Mouse (Mus musculus) lung, embryonic 15.5 days (tissue): ENCODE results near the gene Lrrc32. TPM values are rescaled to one million over a fixed set of nuclear protein-coding genes. Genes with fewer than 3 reads are reported as not detected.
A peak's percentile ranks its signal among the peaks of the same experiment; 100 is the strongest.

Experiments
- ATAC-seq: fragments of 200-750 bp; cut with Nextera tagmentation; 2 replicates; pipeline ENCODE4 v1.8.0; 2017; ENCODE audit warnings: moderate number of reproducible peaks, borderline replicate concordance; ENCODE audit not compliant: low FRiP score, low TSS enrichment; ENCODE audit errors: extremely low read depth
- H3K27ac ChIP-seq: fragments of 300-500 bp; sonication (generic); 2 replicates; pipeline ENCODE4 v1.5.1; 2015; ENCODE audit warnings: moderate library complexity, mild to moderate bottlenecking, inconsistent platforms
- H3K27me3 ChIP-seq: fragments of 300-500 bp; sonication (generic); 2 replicates; pipeline ENCODE4 v1.6.1; 2015; ENCODE audit warnings: inconsistent platforms
- H3K36me3 ChIP-seq: fragments of 300-500 bp; sonication (generic); 2 replicates; pipeline ENCODE4 v1.6.1; 2015; ENCODE audit warnings: inconsistent platforms
- H3K4me1 ChIP-seq: fragments of 300-500 bp; sonication (generic); 2 replicates; pipeline ENCODE4 v1.6.1; 2015; ENCODE audit warnings: inconsistent platforms
- H3K4me2 ChIP-seq: fragments of 300-500 bp; sonication (generic); 2 replicates; pipeline ENCODE4 v1.6.1; 2015; ENCODE audit warnings: inconsistent platforms, mild to moderate bottlenecking, moderate library complexity
- H3K4me3 ChIP-seq: fragments of 300-500 bp; sonication (generic); 2 replicates; pipeline ENCODE4 v1.5.1; 2015; ENCODE audit warnings: mild to moderate bottlenecking, inconsistent platforms
- H3K9ac ChIP-seq: fragments of 300-500 bp; sonication (generic); 2 replicates; pipeline ENCODE4 v1.6.1; 2015; ENCODE audit warnings: inconsistent platforms
- H3K9me3 ChIP-seq: fragments of 300-500 bp; sonication (generic); 2 replicates; pipeline ENCODE4 v1.6.1; 2016; ENCODE audit warnings: inconsistent platforms
- WGBS: fragments of 180-500 bp; shearing (Covaris S2); methylation state at CpG from one replicate; pipeline ENCODE4 v1.1.7; 2015; 5-methylcytosine and 5-hydroxymethylcytosine counted together
- polyA plus RNA-seq: library from polyadenylated mRNA; unstranded; fragments of >200 nt; fragmentation: Nextera tagmentation; extraction: Ambion mirVana; gene quantifications from 2 replicates; pipeline ENCODE4 v1.2.1, GENCODE M21; 2015

Gene Lrrc32
- polyA plus RNA-seq, result 4.8 and 5.5 TPM in 2 replicates

DNA sequence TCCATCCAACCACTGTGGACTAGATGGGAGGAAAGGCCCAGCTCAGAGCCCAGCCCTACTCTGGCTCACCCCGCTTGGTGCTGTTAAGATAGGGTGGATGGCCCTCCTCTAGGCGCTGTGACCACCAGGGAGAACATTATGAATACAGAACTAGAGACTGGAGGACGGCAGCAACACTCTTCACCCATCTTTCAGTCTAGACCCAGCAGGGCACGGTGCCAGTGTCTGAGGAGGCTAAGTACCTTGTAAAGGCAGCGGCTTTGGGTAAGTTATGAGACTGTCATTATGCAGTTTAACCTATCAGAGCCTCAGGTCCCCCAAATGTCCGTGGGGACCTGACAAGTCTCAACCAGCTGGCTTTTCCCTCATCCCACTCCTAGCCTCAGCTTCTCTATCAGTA lies at the start of gene Lrrc32:
Gene Lrrc32 (plus strand): TSS at position 153 of the 400 bp plus-strand sequence.
- H3K27ac ChIP-seq, result no peak within 1 kb of the TSS
- peaks cover 32% of the 10 kb centered on the region for H3K4me1 ChIP-seq
- 43% methylated on average over 6 of the region's 6 CpGs for WGBS
- no peaks in the 10 kb centered on the region for H3K9me3 ChIP-seq
- H3K27me3 ChIP-seq, result 0 out of 2 replicates have a peak, but pooled peaks cover 6% of the 10 kb centered on the region
- peak within 1 kb of the TSS; percentile 51 for H3K4me3 ChIP-seq
- H3K9ac ChIP-seq, result peak within 1 kb of the TSS; percentile 41
- no peak; the same call in 1 of the 2 replicates for ATAC-seq
- H3K36me3 ChIP-seq, result no peaks in the 10 kb centered on the region
- peak within 1 kb of the TSS; percentile 90 for H3K4me2 ChIP-seq

DNA sequence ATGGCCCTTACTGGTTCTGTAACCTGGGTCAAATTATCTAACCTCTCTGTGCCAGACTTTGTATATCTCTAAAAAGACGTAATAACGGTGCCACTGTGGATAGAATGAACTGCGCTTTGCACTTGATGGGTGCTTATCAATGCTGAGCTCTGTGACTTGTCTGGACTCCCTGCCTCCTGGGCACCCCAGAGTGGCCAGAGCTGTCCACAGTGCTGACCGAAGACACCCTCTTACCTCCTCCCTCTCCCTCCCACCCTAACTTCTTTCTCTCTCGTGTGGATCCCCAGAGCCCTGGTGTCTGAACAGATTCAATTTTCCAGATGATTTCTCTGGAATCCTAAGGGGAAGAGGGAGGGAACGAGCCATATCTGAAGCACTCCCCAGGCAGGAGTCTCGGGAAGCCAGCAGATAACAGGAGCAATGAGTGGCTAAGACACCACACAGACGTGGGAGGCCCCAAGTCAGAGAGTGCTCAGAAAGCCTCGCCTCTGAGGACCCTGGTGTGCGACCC lies 49.1 kb upstream of the Lrrc32 start, which contains the start of gene Gucy2d:
Gene Gucy2d (plus strand): TSS at position 461 of the 511 bp plus-strand sequence.
- no peak within 1 kb of the TSS for H3K4me2 ChIP-seq
- no peaks in the 10 kb centered on the region for H3K36me3 ChIP-seq
- WGBS, result 30% methylated on average over 10 of the region's 10 CpGs
- no peaks in the 10 kb centered on the region for H3K9me3 ChIP-seq
- no peak within 1 kb of the TSS for H3K4me3 ChIP-seq
- H3K27ac ChIP-seq, result no peak within 1 kb of the TSS
- H3K4me1 ChIP-seq, result no peaks in the 10 kb centered on the region
- no peak within 1 kb of the TSS for H3K9ac ChIP-seq
- H3K27me3 ChIP-seq, result no peaks in the 10 kb centered on the region
- ATAC-seq, result no peak

DNA sequence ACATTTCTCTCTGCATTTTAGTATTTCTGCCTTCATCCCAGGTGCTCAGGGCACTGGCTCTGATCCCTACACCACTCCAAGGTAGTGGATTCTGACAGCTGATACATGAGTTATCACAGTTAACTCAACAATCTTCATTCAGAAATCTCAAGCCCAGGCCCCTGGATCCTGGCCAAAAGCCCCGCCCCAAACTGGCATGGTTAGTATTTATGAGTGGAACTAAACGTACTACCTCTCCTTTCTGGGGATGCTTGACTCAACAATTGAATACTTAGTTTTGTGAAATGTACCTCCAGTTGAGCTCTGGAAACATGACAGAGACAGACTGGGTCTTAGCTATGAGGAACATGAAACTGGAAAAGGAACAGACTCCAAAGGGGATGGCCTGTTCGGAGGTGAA lies 42.2 kb upstream of the Lrrc32 start:
- Histone ChIP-seq H3K9me3 (no peaks in the 10 kb centered on the region), H3K9ac (no peak overlapping the region), H3K27ac (no peak overlapping the region), H3K36me3 (no peaks in the 10 kb centered on the region), H3K4me1 (no peaks in the 10 kb centered on the region), H3K4me3 (no peak overlapping the region), H3K27me3 (no peaks in the 10 kb centered on the region), H3K4me2 (no peak overlapping the region)
- WGBS, result 59% methylated on average over 3 of the region's 3 CpGs
- ATAC-seq, result no peak

DNA sequence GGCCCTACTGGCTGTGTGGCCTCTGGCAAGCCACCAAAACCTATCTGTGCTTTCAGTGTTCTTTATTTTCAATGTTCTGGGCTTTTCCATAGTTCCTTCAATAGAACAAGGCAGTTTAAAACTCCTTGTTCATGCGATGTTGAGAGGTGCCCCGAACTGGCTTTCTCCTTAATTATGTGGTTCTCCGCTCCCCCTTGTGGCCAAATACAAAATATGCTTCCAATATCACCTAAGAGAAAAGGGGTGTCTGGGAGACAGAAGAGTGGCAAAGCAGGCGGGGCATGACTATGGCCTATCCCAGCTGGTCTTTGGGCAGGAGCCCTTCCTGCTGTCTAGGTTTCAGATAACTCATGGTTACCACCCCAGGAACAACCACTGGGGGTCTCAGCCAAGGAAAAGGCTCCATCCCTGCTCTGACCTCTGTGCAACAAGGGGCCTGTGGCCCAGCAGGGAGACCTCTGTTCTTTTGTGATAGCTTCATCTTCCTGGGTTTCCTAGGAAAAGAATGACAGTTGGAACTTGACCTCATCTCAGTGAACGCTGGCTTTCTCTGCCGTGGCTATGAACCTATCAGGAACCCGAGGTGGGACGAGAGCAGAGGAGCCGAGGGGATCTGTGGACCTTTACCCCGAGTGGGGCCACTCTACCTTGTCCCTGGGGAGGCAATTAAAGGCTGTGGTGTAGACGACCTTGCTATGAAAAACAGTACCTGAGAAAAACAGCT lies 41.3 kb upstream of the Lrrc32 start:
- WGBS, result 59% methylated on average over 11 of the region's 11 CpGs
- Histone ChIP-seq H3K36me3 (no peaks in the 10 kb centered on the region), H3K27ac (no peak overlapping the region), H3K4me2 (no peak overlapping the region), H3K4me1 (no peaks in the 10 kb centered on the region), H3K27me3 (no peaks in the 10 kb centered on the region), H3K9me3 (no peaks in the 10 kb centered on the region), H3K4me3 (no peak overlapping the region), H3K9ac (no peak overlapping the region)
- no peak for ATAC-seq

DNA sequence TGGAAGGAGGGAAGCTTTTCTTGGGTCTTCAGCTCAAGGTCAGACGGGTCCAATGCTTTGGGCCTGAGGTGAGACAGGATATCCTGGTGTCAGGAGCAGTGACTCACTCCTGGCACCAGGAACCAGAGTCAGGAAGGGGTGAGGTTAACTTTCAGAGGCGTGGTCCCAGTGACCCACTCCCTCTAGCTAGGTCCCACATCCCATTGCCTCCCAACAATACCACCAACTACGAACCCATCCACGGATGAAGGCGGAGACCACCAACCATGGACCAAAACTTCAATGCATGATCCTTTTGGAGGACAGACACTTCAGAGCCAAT lies 40.8 kb upstream of the Lrrc32 start:
- Histone ChIP-seq H3K4me2 (no peak overlapping the region), H3K27me3 (no peaks in the 10 kb centered on the region), H3K4me3 (no peak overlapping the region), H3K9ac (no peak overlapping the region), H3K4me1 (no peaks in the 10 kb centered on the region), H3K9me3 (no peaks in the 10 kb centered on the region), H3K27ac (no peak overlapping the region), H3K36me3 (no peaks in the 10 kb centered on the region)
- WGBS, result 84% methylated on average over 5 of the region's 5 CpGs
- no peak for ATAC-seq

DNA sequence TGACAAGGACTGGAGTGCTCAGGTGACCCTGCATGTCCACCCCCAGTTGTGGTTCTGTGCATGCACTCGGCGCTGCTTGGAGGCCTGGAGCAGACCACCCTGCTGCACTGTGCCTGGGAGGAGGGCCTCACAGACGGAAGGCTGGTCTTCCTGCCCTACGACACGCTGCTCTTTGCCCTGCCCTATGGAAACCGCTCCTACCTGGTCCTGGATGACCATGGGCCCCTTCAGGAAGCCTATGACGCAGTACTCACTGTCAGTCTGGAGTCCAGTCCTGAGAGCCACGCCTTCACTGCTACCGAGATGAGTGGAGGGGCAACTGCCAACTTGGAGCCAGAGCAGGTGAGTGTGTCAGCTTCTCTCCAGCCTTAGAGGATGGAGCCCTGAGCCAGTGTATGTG lies 39.4 kb upstream of the Lrrc32 start:
- Histone ChIP-seq H3K9ac (no peak overlapping the region), H3K36me3 (no peaks in the 10 kb centered on the region), H3K9me3 (no peaks in the 10 kb centered on the region), H3K4me3 (no peak overlapping the region), H3K4me1 (no peaks in the 10 kb centered on the region), H3K4me2 (no peak overlapping the region), H3K27me3 (no peaks in the 10 kb centered on the region), H3K27ac (no peak overlapping the region)
- no peak for ATAC-seq
- 70% methylated on average over 9 of the region's 9 CpGs for WGBS

DNA sequence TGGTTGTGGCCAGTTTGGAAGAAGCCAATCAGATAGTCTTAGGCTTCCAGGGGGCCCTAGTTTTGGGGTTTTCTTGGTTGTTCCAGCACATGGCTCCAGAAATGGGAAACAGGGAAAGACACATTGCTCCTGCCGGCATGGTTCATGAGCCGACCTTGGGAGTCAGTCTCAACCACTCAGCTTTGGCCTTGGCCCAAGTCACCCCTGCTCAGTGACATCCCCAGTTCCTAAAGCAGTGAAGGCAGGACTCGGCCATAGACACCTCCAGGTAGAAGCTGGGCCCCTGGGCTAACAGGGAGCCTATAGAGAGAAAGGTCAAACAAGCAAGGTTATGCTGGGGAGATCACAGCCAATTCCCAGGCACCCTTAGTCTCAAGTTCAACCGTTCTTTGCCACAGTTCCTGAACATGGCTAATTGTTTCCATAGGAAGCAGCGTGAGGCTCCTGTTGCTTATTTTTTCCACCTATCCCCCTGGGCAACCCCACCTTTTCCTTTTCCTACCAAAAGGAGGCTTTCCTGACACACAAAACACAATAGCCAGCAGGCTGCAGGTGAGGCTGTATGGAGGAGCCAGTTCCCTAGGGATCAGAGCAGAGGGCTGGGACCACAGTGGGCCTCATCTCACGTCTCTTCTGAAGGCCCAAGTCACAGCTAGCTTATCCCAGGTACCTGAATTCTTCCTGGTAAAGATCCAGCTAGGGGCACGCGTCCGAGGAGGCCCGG lies 34.5 kb upstream of the Lrrc32 start:
- WGBS, result 69% methylated on average over 10 of the region's 10 CpGs
- no peak overlapping the region for H3K4me3 ChIP-seq
- H3K9me3 ChIP-seq, result no peaks in the 10 kb centered on the region
- H3K9ac ChIP-seq, result no peak overlapping the region
- no peaks in the 10 kb centered on the region for H3K27me3 ChIP-seq
- ATAC-seq, result no peak
- no peaks in the 10 kb centered on the region for H3K4me1 ChIP-seq
- H3K36me3 ChIP-seq, result no peaks in the 10 kb centered on the region
- no peak overlapping the region for H3K4me2 ChIP-seq
- H3K27ac ChIP-seq, result no peak overlapping the region

DNA sequence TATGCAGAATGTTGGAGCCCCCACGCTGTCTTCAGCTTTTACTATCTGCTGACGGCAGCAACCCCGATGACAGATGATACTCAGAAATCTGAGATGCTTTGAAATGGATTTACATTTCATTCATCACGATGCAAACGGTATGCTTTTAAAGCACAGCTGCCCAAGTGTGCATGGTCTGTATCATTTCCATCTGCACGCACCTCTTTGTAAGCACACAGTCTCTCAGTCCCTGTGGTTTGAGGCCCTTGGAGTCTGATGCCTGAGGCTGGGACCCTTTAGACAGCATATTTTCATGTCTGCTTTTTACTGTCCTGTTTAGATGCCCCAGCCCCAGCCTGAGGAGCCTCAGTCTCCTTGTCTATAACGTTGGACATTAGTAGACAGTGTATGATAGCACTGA lies 28.8 kb upstream of the Lrrc32 start:
- Histone ChIP-seq H3K9ac (no peak overlapping the region), H3K4me3 (no peak overlapping the region), H3K27ac (no peak overlapping the region), H3K4me2 (no peak overlapping the region), H3K27me3 (no peaks in the 10 kb centered on the region), H3K36me3 (no peaks in the 10 kb centered on the region), H3K4me1 (no peaks in the 10 kb centered on the region), H3K9me3 (no peaks in the 10 kb centered on the region)
- ATAC-seq, result no peak
- WGBS, result 44% methylated on average over 7 of the region's 7 CpGs

DNA sequence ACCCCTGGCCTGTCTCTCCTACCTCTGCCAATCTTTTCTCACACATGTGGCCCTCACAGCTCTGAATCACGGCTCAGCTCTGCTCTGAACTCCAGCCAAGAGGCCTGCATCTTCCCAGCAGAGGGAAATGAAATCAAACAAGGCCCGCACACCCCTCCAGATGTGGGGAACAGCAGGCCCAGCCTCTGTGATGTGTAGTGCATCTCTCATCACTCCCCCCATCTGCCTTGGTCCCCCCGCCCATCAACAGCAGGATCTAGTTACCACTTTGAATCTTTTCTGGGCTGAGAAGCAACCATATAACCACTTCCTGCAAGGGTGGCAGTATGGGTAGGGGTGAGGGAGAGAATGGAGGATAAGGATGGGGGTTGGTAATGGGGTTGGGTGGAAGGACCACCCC lies 20.0 kb upstream of the Lrrc32 start:
- no peak overlapping the region for H3K4me2 ChIP-seq
- WGBS, result 47% methylated on average over 3 of the region's 3 CpGs
- no peaks in the 10 kb centered on the region for H3K36me3 ChIP-seq
- H3K9ac ChIP-seq, result no peak overlapping the region
- no peaks in the 10 kb centered on the region for H3K9me3 ChIP-seq
- no peak overlapping the region for H3K27ac ChIP-seq
- no peak overlapping the region for H3K4me3 ChIP-seq
- no peaks in the 10 kb centered on the region for H3K27me3 ChIP-seq
- ATAC-seq, result no peak
- H3K4me1 ChIP-seq, result no peaks in the 10 kb centered on the region

DNA sequence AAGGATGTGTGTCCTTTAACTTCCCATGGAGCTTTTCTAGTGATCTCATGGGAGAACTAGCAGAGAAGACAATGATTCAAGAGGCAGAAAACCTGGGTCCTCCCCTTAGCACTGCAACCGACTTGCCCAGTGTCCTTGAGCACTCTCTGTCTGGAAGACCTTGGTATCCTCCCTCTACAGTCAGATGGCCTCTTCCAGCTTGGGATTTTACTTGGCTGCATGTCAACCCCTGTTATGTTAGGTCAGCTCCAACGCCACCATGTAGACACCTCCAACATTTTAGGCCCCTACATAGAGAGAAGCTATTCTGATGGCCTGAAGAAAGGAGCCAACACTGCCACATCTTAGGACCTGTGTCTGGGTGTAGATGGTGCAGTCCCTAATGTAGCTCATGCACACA lies 16.6 kb upstream of the Lrrc32 start:
- no peak overlapping the region for H3K4me2 ChIP-seq
- 78% methylated on average over 2 of the region's 2 CpGs for WGBS
- no peaks in the 10 kb centered on the region for H3K36me3 ChIP-seq
- H3K27me3 ChIP-seq, result no peaks in the 10 kb centered on the region
- no peak overlapping the region for H3K9ac ChIP-seq
- no peak for ATAC-seq
- H3K9me3 ChIP-seq, result no peaks in the 10 kb centered on the region
- H3K4me1 ChIP-seq, result no peaks in the 10 kb centered on the region
- H3K27ac ChIP-seq, result no peak overlapping the region
- H3K4me3 ChIP-seq, result no peak overlapping the region

DNA sequence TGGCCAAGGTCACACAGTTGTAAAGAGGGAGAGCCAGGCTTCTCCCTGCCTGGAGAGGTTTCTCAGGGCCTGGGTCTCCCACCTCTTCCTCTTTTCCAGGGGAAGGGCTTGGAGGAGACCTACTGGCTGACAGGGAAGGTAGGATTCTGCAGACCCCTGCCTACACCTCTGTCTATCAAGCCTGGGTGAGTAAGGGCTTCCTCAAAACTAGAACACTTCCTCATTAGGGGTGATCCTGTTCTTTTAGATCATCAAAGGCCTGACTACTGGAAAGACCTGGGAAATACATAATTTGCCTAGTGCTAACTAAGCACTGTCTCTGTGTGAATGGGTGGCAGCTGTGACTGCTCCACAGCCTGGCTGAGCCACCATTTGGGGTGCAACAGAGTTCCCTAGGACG lies 14.5 kb upstream of the Lrrc32 start:
- no peak overlapping the region for H3K4me3 ChIP-seq
- no peak overlapping the region for H3K4me2 ChIP-seq
- no peaks in the 10 kb centered on the region for H3K27me3 ChIP-seq
- H3K9me3 ChIP-seq, result no peaks in the 10 kb centered on the region
- H3K9ac ChIP-seq, result no peak overlapping the region
- H3K36me3 ChIP-seq, result no peaks in the 10 kb centered on the region
- no peak overlapping the region for H3K27ac ChIP-seq
- 75% methylated on average over 1 of the region's 1 CpGs for WGBS
- no peaks in the 10 kb centered on the region for H3K4me1 ChIP-seq
- ATAC-seq, result no peak

DNA sequence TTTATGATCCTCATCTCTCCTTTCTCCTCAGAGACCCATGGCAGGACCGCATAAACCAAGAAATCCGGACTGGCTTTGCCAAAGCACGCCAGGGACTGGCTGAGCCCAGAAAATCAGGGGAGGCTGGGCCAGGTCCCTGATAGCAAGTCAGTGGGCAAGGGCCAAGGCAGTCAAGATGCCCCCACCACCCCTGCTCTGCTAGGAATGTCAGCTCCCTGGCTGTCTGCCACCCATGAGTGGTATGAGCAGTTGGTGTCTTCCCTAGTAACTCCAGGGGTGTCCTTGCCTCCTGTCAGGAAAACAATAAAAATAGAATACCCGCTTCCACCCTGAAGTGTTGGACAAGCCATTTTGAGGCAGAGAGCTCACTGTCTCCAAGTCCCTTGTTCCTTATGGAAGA lies 11.9 kb upstream of the Lrrc32 start:
- Histone ChIP-seq H3K27ac (no peak overlapping the region), H3K9me3 (no peaks in the 10 kb centered on the region), H3K4me2 (no peak overlapping the region), H3K4me1 (peaks cover 5% of the 10 kb centered on the region), H3K36me3 (no peaks in the 10 kb centered on the region), H3K4me3 (no peak overlapping the region), H3K27me3 (peaks cover 5% of the 10 kb centered on the region; the same call in 1 of the 2 replicates), H3K9ac (no peak overlapping the region)
- no peak for ATAC-seq
- WGBS, result 84% methylated on average over 4 of the region's 4 CpGs
